Mouse (Mus musculus) ovary, adult 18-20 months (tissue): Measurements from ENCODE around the gene Hs6st1.
"Not testable (repeated sequence)": the region's sequence is repeated elsewhere in the genome, so short reads cannot be mapped to it uniquely, and the experiment has no call there.

Experiments
- DNase-seq: peaks from one replicate; pipeline ENCODE4 v3.0.0; 2022; ENCODE audit warnings: low spot score, mixed read lengths

Hs6st1 gene

GRCm38 (mm10) chr1:36068076-36068475 lies at the start of gene Hs6st1:
Hs6st1 (plus strand) TSS chr1:36068400.
- DNase-seq = peak; percentile 90

DNA sequence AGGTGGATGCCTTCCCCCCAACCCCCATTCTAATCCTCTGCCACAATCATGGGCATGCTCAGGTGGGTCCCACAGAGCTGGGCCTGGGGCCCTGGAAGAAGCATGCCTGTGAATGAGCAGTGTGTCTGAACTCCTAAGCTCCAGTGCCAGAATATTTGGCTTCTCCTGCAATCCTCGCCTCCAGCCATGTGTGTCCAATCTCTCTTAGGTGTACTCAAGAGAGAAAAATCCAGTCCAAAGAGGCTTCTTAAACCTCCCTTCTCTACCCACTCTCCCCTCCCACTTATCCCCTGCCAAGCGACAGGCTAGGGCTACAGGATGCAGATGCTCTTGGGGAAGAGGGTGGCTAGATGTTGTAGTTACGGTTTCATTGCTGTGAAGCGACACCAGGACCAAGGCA lies 49.6 kb upstream of the Hs6st1 start:
- DNase-seq = no peak

DNA sequence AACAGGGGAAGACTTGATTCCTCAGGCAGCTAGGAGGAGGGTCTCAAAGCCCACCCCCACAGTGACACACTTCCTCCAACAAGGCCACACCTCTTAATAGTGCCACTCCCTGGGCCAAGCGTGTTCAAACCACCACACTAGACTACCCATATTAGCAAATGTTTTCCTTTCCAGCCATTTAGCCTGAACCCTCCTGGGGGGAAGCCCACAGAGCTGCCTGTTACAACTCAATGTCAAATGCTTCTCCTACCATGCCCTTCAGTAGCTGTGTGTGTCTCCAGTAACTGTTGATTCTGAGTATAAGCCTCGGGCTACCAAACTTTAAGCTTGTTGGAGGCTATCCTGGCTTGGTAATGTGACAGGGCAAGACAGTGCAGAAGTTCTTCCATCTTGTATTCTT lies 49.0 kb upstream of the Hs6st1 start:
- no peak for DNase-seq

DNA sequence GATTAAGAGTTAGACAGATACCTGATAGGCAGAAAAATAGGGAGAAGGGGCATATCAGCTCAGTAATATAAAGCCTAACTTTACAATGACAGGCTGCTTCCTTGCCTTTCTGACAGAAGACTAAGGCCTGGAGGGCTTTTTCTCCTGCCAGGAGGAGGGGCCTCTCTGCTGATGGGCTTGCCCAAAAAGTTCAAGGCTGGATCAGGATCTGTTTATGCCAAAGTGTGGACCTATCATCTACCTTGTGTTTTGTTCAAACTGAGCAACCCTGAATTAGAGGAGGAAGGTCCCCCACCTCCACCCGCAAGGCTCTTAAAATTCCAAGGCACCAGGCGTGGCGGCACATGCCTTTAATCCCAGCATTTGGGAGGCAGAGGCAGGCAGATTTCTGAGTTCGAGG lies 47.9 kb upstream of the Hs6st1 start:
- no peak for DNase-seq

DNA sequence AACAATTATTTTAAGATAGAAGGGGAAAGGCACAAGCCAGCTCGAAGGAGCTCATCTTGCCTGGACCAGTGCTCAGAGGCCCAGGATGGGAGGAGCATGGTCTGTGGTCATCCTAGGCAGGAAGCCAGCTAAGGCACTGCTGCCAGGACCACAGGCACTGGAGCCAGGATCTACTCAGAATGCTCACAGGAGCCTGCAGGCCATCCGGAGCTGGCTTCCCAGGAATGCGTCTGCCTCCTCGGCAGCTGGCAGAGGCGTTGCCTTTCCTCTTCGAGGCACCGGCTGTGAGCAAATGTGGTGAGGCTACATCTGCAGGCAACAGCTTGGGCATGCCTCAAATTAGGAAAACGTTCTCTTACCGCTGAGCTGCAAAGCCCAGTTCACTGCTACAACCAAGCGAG lies 37.8 kb upstream of the Hs6st1 start:
- DNase-seq = peak; percentile 81

DNA sequence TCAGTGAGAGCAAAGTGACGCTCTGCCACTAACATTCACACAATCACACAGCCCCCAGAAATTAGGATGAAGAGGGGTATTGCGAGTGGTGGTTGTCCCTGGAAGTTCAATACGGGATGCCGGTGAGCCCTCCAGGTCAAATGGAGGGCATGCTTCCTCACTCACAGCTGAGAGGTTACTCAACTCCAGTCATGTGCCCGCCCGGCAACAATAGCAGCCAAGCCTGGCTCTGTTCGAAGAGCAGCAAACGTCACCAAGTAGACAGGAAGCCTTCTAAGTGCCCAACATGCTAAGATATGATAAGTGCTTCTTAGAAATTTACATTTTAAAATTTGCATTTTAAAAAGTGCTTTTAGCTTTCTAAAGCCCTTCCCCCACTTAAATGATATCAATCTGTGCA lies 29.4 kb upstream of the Hs6st1 start:
- no peak for DNase-seq

DNA sequence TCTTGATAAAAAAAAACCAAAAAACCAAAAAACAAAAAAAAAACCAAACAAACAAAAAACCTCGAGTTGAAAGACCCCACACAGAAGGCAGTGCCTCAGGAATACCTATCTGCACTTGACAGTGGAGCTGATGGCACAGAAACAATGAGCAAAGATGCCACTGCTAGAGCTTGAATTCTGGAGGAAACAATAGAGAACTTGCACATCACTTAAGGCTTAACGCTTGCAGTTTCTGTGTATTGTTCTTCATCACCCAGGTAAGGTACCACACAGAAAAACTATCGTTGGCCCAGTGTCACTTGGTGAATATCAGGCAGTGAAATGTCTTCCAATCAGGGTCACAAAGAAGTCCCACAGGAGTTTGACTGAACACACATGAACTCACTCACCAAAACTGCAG lies 26.1 kb upstream of the Hs6st1 start:
- no peak for DNase-seq

DNA sequence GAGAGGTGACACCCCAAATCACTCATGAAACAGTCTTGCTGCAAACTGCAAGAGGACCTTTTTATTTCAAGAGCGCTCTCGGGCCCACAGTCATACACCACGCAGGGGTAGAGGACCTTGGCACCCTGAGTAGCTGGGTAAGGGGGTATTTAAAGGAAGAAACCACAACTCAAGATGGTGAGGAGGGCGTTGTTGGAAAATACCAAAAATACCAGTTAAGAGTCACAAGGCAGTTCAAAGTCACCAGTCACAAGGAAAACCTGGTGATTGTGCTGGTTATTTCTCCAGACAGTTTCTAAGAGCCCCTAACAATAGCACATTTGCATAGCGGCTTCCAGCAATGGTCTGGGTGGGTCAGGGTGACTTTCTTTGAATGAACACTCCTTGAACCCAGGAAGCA lies 24.4 kb upstream of the Hs6st1 start:
- DNase-seq = not testable (repeated sequence)

GRCm38 (mm10) chr1:36044288-36044687 lies 23.9 kb upstream of the Hs6st1 start:
- DNase-seq = no peak

DNA sequence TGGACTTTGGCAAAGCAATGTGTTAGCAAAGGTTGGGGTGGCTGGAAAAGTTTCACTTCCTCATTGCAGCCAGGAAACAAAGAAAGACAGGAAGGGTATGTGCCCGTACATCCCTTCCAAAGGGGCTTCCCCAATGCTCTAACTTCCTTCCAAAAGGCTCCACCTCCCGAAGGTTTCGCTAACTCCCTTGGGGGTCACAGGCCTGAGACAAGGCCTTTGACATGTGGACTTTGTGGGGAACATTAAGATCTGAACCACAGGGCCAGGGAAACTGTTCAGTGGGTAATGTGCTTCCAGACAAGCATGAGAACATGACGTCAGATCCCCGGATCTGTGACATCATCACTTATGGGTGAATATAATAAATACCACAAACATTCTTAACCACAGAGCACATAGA lies 15.5 kb upstream of the Hs6st1 start:
- no peak for DNase-seq

- no peak for DNase-seq
Measured at GRCm38 (mm10) chr1:36053566-36053965, 14.6 kb upstream of the Hs6st1 start.

DNA sequence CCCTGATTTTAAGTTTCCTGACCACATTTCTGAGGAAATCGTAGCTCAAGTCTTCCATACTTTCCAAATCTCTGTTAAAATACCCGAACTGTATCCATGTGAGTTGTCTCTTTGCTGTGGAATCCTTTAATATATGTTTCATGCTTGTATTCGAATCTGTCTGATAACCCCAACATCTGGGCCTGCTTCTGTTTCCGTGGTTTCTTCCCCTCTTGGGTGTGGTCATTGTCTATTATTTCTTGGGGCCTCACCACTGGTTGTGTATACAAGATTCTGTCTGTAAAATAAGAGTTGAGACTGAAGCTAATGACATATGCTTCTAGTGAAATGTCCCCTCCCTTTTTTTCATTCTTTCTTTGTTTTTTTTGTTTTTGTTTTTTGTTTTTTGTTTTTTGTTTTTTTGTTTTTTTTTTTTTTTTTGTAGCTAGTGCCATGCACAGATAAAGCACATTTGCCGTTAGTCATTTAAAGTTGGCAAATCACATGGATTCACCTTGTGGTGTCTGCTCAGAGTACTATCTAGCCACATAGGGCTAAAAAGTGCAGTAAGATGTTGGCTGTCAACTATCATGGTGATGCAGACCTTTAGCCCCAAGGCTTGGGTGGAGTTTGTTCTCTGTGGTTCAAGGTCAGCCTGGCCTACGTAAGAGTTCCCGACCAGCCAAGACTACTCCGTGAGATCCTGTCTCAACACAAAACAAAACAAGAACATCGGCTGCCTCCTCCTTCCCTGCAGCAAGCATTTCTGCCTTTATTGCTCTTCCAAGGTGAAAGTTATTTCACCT lies 13.8 kb upstream of the Hs6st1 start:
- no peak for DNase-seq

GRCm38 (mm10) chr1:36054967-36055357 lies 13.2 kb upstream of the Hs6st1 start:
- no peak for DNase-seq

DNA sequence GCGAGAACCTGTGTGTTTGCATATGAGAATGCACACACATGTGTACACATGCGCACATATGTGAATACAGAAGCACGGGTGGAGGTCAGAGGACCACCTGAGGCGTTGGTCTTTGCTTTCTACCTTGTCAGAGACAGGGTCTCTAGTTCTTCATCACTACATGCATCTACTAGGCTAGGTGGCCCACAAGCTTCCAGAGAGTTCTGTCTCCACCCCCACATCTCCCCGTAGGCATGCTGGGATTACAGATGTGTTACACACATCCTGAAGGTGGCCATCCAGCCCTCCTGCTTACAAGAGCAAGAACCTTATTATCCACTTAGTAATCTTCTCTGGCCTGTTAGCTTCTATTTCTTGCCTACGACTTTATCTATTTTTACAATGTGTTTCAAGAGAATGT lies 8.8 kb upstream of the Hs6st1 start:
- no peak for DNase-seq

DNA sequence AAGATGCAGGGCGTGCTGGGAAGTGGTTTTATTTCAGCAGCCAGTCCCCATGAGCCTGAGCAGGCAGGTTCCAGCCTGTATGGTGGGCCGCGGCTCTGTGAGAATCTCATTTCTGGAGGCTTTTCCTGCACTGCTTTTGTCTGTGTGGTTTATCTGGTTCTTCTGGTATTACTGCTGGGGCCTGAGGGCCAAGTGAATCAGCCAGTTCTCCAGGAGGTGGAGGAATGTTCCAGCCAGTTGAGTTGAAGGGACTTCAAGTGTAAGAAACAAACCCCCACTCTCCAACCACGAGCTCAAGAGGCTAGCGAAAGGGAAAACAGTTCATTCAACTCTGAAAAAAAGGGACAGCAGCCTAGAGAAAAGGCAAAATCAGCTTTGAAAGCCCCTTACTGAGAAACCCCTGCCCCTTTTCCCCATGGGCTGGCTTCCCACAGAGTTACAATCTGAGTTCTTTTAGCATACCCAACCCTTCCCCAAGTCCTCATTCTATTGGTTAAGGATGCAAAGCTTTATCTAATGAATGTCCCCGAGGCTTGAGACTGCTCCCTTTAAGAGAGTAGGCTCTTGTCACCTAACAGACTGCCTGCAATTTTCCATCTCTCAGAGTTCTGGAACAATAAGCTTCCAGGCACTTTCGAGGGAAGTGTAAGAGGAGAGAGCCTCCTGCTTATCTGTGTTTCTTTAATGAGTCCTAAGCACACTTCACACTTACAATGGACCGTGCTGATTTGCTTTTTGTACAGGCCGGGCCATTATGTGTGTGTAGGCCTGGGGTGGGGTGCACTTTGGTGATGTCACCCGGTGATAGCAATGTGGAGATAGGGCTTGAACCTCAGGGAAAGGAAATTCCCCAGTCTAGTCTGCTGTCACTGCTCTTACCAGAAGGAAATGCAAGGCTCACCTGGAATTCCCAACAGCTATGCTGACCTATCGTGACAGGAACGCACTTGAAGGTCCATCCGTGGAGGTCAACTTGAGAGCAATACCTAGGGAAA lies 7.9 kb upstream of the Hs6st1 start:
- DNase-seq = no peak

- no peak for DNase-seq
Measured at GRCm38 (mm10) chr1:36061211-36061915, 6.8 kb upstream of the Hs6st1 start.

- DNase-seq = no peak
Measured at GRCm38 (mm10) chr1:36062088-36062805, 6.0 kb upstream of the Hs6st1 start.

DNA sequence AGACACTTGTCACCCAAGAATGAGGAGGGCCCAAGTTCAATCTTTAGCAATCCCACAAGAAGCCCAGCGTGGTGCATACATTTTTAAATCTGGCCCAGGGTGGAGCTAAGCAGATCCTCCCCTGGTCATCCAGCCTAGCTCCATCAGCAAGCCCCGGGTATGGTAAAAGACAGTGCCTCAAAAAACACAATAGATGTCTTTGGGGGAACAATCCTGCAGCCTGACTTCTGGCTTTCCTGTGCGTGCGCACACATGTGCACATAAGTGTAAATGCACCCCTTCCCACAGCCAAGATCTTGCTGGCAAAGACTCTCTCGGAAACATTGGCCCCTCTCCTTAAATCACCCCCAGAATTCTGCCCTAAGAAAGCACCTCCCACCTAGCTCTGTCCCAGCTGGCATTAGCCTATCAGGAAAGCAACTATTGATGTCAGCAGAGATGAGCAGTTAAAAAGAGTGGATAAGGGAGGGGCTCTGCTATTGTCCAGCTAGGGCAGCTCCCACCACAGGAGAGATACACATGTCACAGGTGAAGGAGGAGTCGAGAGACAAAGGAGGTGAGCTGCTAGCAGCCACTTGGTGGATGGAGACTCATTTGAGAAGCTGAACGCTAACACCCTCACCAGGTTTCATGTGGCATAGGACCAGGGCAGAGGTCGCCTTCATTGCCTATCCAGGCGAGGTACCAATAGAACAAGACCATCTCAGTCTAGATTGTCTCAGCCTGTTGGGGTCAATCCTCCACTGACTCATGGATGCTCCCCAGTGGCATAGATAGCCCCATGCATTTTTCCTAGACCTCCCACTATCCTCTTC lies 5.2 kb upstream of the Hs6st1 start:
- DNase-seq = no peak

GRCm38 (mm10) chr1:36063641-36063955 lies 4.6 kb upstream of the Hs6st1 start:
- no peak for DNase-seq

DNA sequence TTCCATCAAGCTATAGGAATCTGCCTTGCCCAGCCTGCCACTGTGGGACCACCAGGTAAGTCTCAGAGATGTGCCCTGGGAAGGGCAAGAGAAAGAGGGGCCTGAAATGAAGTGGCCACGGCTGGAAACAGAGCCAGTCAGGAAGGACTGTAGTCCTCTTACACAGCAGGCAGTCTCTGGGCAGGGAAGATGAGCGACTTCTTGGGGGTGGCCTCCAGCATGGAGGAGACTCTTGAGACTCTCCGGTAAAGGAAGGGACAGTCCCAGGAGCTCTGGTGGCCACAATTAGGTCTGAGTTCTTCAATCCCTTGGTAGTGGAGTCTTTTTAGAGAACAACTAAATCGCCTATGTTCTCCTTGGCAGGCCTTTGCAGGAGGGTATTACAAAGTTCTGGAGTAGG lies 4.0 kb upstream of the Hs6st1 start:
- DNase-seq = no peak
